Mouse (Mus musculus) bone marrow macrophage, adult 2 months (primary cell): Measurements from ENCODE around the gene Smarcc1.

Experiments used
- CTCF ChIP-seq: IDR thresholded peaks from 2 replicates; pipeline ENCODE4 v1.5.1; 2012; ENCODE audit warnings: low read depth, mild to moderate bottlenecking, low read length, moderate library complexity
- POLR2A ChIP-seq: IDR thresholded peaks from 2 replicates; pipeline ENCODE4 v1.6.1; 2012; ENCODE audit warnings: mild to moderate bottlenecking, low read depth, low read length, borderline replicate concordance

GRCm38 (mm10) chr9:110230395-110231071, 113.0 kb downstream of the Smarcc1 start:
- no peak for TF ChIP-seq CTCF
- no peak for TF ChIP-seq POLR2A
